Mouse (Mus musculus): ENCODE measurements at regions not wholly inside any gene's neighbourhood (a gene's known extent, or its start where the extent isn't known, plus 50 kb on each side); places are given as distances from the start of the nearest gene placed in this dataset.

DNA sequence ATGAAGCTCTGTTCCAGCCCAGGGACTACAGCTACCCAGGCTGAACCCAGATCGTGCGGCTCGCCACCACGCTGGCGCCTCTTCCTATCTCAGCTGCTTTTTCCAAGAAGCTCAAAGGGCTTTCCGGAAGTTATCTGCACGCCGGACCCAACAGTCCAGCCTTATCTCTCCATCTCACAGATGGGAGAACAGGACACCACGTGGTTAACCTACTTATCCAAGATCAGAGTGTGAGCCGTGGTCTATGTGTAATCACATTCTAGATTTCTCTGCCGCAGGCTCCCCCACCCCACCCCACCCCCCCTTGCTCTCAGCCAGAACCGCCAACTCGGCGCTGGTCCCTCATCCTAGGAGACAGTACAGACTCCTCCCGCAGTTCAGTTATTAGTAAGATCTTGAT lies 522.4 kb downstream of the Med13l start:
- TF ChIP-seq CTCF (IDR thresholded peaks at IDR 0.05; ENCODE audit: control insufficient read depth, insufficient read depth, insufficient read length): no peak
- TF ChIP-seq MYOD1 (IDR thresholded peaks at IDR 0.05; ENCODE audit: control insufficient read depth, insufficient read length, low read depth): no peak
